Mouse (Mus musculus) lung, adult 2 months (tissue): ENCODE results near the gene Iqce.

ENCODE experiments used
- CTCF ChIP-seq: fragments of 200-500 bp; IDR thresholded peaks from 2 replicates; pipeline ENCODE4 v1.5.1; 2011; ENCODE audit warnings: mild to moderate bottlenecking, low read length, control low read depth; ENCODE audit not compliant: insufficient read depth
- POLR2A ChIP-seq: fragments of 200-500 bp; IDR thresholded peaks from 2 replicates; pipeline ENCODE4 v1.6.1; 2011; ENCODE audit warnings: low read depth, mild to moderate bottlenecking, control low read depth, low read length, borderline replicate concordance; ENCODE audit errors: extremely low read depth

GRCm38 (mm10) chr5:140637989-140638388 is 64.2 kb downstream of the Iqce start:
- no peak for TF ChIP-seq CTCF
- TF ChIP-seq POLR2A: no peak
